Mouse (Mus musculus): ENCODE data around the gene Srpr.

Gene Srpr

GRCm38 (mm10) chr9:35199772-35200471 lies at the start of gene Srpr, which contains the start of gene Tirap:
TSS of gene Srpr (plus strand) at chr9:35200175.
TSS of gene Tirap (minus strand) at chr9:35200291.
- peak; percentile 85 for DNase-seq (ENCODE audit: low spot score)

- DNase-seq (ENCODE audit: low spot score): no peak
Observed at GRCm38 (mm10) chr9:35152923-35153322, 47.1 kb upstream of the Srpr start.

GRCm38 (mm10) chr9:35156002-35156710 lies 43.8 kb upstream of the Srpr start:
- peak; percentile 18 for DNase-seq (ENCODE audit: low spot score)

- no peak for DNase-seq (ENCODE audit: low spot score)
Observed at GRCm38 (mm10) chr9:35156862-35157261, 43.1 kb upstream of the Srpr start.

- DNase-seq (ENCODE audit: low spot score): no peak
Observed at GRCm38 (mm10) chr9:35158477-35158876, 41.5 kb upstream of the Srpr start.

GRCm38 (mm10) chr9:35160662-35161061 lies 39.3 kb upstream of the Srpr start:
- DNase-seq (ENCODE audit: low spot score): no peak

GRCm38 (mm10) chr9:35161721-35162120 lies 38.3 kb upstream of the Srpr start:
- DNase-seq (ENCODE audit: low spot score): no peak

GRCm38 (mm10) chr9:35163011-35163690 lies 36.8 kb upstream of the Srpr start:
- DNase-seq (ENCODE audit: low spot score): peak; percentile 64

- DNase-seq (ENCODE audit: low spot score): no peak
Observed at GRCm38 (mm10) chr9:35164142-35164874, 35.7 kb upstream of the Srpr start.

GRCm38 (mm10) chr9:35166144-35166797 lies 33.7 kb upstream of the Srpr start:
- DNase-seq (ENCODE audit: low spot score): peak; percentile 76

GRCm38 (mm10) chr9:35166798-35167635 lies 33.0 kb upstream of the Srpr start:
- DNase-seq (ENCODE audit: low spot score): peak; percentile 32

GRCm38 (mm10) chr9:35170071-35170470 lies 29.9 kb upstream of the Srpr start:
- DNase-seq (ENCODE audit: low spot score): no peak

- DNase-seq (ENCODE audit: low spot score): no peak
Observed at GRCm38 (mm10) chr9:35173331-35173730, 26.6 kb upstream of the Srpr start.

- DNase-seq (ENCODE audit: low spot score): peak; percentile 84
Observed at GRCm38 (mm10) chr9:35175251-35176123, 24.5 kb upstream of the Srpr start, which contains the start of gene Dcps. TSS of gene Dcps (minus strand) at chr9:35176061.

GRCm38 (mm10) chr9:35176124-35176659 lies 23.8 kb upstream of the Srpr start:
- no peak for DNase-seq (ENCODE audit: low spot score)

GRCm38 (mm10) chr9:35182832-35183231 lies 17.1 kb upstream of the Srpr start:
- no peak for DNase-seq (ENCODE audit: low spot score)

GRCm38 (mm10) chr9:35183359-35183758 lies 16.6 kb upstream of the Srpr start:
- no peak for DNase-seq (ENCODE audit: low spot score)

GRCm38 (mm10) chr9:35186430-35186829 lies 13.5 kb upstream of the Srpr start:
- DNase-seq (ENCODE audit: low spot score): no peak

- no peak for DNase-seq (ENCODE audit: low spot score)
Observed at GRCm38 (mm10) chr9:35187351-35187903, 12.5 kb upstream of the Srpr start.
